Mouse (Mus musculus) MN1 (cell line): ENCODE data around the gene Dhcr24.

Source experiments
- DNase-seq: peaks from one replicate; pipeline ENCODE4 v3.0.0-alpha.2; 2016; ENCODE audit warnings: low spot score

Dhcr24 gene

DNA sequence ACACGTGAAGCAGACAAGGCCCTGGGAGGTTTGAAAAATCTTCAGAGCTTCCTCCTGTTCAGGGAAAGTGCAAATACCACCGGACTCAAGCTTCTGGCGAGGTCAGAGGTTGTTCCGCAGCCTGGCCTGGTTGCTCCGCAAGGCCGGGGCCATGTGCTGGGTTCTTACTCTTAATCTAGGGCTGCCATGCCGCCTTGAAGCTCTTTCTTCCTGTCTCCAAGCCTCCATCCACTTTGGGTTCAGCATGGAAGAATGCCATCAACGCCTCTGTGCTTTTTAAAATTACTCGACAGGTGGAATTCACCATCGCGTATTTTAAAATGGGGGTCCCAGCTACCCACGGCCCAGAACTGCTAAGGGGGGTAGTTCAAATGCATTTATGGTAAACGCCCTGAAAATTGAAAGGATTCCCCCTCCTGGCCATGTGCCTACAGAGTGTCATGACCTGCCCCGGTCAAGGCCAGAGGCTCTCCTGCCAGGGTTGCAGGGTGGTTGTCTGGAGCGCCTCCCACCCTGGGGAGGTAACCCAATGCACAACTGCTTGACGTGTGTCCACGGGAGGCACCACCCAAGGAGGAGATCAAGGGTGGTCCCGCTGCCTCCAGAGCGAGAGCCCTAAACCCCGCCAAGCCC lies 509 bp upstream of the Dhcr24 start:
- DNase-seq, result peak; percentile 20

DNA sequence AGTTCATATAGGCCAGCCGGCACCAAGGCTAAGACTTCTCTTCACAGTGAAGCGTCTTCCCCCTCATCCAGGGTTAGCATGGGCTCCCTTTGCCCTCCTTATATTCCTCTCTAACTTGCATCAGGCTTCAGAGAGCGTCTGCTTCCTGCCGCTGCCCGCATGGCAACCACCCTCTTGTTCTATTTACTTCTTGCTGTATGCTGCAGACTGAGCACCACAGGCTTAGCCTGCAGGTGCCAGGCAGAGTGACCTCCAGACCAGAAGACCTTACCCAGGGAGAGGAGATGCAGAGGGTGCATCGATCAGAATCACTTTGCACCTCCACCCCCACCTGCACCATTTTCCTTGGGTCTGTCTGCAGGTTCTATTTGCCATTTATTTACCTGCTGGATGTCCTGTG lies 1.2 kb downstream of the Dhcr24 start:
- DNase-seq, result no peak

DNA sequence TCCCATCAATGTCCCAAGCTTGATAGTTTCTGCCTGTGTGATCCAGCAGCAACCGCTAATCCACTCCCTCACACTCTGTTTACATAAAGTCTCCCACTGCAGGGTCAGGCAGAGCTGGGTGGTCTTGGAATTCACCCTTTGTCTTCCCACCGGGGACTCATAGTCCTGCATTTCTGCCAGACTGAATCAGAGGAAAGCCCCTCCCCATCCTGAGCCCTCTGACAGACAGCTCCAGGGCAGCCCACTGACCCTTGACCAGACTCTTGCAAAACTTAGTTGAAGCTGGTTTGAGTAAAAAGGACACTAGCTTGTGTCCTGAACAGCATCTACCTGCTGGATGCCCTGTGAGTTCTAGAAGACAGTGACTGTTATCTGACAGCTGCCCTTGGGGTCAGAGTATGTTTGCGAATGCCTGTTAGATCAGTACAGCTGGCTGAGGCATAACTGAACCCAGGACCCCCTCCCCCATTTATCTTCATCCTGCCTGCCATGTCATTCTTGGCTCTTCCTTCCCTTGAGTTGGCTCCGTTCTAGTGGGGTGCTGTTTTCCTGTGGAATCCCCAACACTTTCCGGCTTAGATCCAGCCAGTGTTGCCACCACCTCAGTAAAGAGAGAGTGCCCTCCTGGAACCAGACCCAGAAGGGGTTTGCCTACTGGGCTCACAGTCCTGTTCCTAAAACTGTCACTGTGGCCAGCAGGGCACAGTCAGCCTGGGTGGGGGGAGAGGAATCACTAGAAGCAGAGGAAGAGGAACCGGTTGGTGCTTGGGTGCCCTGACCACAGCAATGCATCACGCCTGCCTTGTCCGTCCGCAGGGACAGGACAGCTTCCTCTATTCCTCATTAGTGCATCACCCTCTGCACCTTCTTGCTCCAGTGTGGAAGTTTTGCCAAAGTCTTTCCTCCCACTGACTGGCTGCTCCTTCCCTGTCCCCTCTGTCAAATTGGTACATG lies 2.3 kb downstream of the Dhcr24 start:
- no peak for DNase-seq

DNA sequence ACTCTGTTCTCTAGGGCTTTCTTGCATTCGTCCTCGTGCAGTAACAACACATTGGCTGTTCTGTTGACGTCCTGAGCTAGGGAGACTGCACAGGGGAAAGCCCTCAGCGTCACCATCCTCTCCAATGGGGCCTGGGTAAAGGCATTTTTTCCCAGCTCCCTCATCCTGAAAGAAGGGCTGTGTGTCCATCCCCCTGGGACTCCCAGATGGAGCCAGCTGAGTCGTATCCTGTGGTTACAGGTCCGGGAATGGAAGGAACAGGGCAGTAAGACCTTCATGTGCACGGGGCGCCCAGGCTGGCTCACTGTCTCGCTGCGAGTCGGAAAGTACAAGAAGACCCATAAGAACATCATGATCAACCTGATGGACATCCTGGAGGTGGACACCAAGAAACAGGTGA lies 3.3 kb downstream of the Dhcr24 start:
- no peak for DNase-seq

DNA sequence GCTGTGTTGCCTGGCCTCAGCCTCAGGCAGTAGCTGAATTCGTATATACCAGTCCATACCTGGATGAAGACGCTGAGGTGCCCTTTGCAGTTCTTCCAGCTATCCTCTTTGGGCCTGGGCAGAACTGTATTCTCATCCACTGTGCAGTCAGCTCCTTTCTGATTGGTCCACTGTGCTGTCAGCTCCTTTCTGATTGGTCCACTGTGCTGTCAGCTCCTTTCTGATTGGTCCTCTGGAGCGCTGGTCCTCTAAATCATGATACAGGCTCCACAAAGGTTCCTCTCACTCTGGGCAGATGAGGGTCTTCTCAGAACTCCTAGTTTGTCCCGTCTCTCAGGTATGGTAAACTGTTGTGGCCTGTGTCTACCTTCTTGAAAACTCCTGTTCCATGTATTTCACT lies 8.8 kb downstream of the Dhcr24 start:
- no peak for DNase-seq

DNA sequence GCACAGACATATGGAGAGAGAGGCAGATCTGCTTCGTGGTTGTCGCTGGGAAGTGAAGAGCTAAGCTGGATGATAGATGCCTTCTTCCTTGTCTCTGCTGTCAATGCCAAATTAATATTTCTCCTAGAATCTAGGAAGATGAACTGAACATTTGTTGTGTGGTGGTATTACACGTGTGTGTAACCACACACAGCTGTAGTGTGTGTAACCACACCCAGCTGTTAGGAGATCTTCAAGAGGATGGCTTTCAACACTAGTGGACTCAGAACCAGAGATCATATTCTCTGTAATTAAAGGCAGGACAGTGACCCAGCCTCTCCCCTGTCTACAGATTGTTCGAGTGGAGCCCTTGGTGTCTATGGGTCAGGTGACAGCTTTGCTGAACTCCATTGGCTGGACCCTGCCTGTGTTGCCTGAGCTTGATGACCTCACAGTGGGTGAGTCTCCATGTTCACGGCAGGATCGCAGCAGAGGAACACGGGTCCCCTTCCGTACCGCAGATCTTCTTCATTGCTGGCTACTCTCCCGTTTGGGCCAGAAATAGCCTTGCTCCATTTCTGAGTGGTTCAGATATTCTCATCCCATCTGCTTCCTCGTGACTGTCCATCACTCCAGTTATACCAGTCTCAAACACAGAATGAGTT lies 10.4 kb downstream of the Dhcr24 start:
- DNase-seq, result no peak

DNA sequence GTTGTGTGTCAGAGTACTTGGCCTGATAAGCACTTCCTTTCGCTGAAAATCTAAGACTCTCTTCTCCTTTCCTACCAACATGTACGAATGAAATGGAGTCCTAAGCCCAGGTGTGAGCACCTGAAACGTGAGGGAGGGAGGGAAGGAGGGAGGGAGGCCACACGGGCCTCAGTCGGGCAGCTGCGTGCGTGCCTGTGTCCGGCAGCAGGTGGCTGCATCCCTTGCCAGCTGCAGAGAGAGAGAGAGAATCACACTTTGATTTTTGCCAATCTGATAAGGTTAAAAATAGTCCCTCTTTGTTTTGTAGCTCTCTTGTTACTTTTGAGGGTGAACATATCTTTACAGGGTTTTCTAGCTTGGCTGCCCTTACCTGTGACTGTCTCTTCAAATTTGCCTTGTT lies 14.2 kb downstream of the Dhcr24 start:
- no peak for DNase-seq

DNA sequence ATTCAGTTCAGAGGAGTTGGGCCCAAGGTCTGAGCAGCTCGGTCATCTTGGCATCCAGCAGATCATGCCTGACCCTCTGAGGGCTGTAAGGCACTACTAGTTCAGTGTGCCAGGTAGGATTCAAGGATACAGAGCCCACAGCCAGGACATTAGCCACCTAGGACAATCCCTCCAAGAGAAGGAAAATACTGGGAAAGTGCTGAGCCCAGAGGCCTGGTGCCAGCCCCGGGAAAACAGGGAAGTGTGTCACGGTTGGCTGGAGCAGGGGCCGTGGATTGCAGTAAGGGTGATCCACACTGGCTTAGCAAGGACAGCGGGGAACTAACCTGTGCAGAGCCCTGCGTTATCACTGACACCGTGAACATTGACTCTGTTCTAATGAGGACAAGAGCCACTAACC lies 16.7 kb downstream of the Dhcr24 start:
- no peak for DNase-seq

DNA sequence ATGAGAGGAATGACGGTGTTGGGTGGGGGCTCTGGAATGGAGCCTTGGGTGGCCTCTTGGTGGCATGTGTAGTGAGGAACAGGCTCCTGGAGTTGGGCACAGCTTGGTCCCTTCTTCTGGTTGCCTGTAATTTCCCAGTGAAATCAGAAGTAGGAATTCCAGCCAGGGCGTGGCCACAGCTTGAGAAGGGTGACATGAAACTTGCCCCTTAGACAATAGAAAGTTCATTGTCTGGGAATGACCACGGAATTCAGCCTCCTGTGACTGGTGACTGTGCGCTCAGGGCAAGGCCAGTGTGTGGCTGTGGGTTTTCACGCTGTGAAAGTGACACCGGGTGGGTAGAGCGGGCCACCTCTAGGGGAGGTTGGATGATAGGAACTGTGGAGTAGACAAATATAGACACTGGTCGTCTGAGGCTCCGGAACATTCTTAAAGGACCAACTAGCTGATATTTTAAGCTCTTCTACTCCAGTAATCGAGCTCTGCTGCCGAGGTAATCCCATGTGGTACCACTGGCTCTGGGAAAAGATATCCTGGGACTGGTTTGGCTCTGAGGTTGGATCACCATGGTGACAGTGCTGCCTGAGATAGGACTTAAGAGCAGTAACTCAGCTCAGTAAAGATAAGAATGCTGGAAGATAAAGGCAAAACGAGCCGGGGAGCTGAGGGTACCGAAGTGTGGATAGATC lies 20.5 kb downstream of the Dhcr24 start:
- DNase-seq, result no peak

DNA sequence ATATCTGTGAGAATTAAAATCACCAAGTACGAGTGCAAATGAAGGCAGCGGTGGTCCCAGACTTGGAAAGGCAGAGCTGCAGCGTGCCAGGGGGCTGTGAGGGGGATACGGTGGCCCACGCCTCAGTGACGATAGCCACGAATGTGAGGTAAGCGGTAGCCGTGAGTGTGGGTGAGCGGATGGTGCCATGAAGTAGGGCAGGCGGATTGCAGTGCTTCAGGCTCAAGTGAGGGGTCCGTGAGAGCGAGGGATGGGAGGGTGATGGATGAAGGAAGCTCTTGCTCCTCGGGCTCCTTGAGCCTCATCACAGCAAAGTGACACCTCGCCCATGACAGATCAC lies 21.0 kb downstream of the Dhcr24 start:
- no peak for DNase-seq

DNA sequence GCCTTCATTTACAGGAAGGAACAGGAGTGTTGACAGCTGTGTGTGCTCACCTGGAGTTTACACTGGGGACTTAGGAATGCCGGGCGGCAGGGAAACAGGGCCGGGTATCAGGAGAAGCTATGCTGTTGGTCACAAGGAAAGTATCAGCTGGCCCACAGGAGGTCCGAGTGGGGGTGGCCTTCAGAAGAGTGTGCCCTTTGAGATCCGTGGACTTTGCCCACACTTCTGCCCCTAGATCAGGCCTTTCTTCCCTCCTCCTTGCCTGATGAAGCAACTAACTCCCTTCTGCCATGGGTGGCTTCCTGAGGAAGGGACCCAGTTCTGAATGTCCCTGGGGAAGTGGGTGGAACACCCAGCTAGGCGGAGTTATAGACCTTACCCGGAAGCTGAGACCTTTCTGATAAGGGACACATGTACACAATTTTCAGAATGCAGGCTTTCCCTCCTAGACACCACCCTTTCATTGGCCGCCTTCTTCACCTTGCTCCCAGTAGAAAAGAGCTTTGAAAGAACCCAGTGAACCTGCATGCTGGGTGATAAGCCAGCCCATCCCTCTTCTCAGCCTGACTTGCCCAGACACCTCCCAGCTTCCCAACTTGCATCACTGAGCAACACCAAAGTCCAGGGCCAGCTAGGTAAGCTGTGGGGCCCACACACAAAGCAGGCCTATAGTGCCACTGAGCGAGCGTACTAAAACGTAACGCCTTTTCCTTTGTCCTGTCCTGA lies 21.8 kb downstream of the Dhcr24 start:
- DNase-seq, result no peak

DNA sequence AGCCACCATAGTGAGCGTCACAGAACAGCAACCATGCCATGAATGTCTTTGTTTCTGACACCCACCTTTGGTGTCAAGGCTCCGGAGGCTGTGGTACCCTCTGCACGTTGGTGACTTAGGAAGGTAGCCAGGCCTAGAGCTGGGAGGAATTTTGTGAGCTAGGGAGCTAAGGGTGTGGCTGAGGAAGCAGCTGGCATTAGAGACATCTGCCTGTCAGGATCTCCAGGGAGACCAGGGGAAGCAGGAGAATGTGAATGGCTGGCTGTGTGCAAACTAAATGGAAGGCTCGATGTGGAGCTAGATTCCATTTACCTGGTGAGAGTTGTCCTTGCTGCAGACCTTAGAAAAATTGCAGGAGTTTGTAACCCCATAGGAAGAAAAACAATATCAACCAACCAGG lies 23.8 kb downstream of the Dhcr24 start:
- no peak for DNase-seq

DNA sequence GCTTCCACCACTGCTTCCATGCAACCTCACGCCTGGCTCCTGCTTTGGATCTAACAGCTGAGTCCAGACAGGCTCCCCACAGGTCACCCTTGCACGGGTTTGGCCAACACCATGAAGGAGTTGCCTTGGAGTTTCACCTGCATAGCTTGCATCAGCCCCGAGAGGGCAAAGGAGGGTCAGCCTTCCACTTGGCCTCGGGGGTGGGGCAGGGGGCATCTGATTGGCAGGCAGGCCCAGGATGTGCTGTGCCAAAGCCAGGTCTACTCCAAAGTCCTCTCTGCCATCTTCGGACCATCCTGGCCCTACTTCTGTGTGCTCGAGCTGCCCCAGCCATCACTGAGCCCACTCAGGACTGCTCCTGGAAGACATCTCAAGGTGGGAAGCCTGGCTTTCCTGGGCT lies 26.2 kb downstream of the Dhcr24 start:
- DNase-seq, result no peak

DNA sequence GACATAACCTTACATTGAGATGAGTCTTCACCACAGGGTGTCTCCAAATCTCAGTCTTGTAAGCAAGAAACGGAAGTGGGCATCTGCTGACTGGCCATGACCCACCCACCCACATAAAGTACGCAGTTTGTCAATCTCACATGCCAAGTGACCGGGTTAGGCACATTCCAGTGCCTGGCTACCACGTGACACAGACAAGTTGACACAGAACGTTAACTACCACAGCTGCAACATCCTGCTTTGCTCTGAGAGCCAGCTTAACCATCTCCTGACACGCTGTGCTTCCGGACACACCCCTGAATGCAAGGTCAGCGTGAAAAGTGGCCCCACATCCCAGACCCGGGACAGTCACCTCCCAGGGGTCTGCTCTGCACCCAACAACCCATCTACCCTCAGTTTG lies 29.3 kb downstream of the Dhcr24 start:
- no peak for DNase-seq

DNA sequence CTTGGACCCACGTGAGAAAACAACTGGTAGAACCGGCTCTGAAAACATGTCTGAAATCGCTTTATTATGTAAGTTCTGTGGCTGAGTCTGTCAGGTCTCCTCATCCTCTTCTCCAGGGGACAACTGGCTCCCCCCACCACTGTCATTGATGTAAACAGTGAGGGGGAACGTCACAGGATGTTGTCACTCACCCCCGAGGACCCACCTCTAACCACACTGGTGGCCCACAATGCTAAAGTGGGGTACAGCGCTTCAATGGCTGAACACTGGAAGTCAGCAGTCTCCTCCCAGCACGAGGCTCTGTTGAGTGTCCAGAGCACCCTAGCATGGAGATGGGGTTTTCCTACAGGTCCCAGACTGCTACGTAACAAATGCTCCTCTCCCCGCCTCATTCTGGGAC lies 30.0 kb downstream of the Dhcr24 start:
- DNase-seq, result no peak

DNA sequence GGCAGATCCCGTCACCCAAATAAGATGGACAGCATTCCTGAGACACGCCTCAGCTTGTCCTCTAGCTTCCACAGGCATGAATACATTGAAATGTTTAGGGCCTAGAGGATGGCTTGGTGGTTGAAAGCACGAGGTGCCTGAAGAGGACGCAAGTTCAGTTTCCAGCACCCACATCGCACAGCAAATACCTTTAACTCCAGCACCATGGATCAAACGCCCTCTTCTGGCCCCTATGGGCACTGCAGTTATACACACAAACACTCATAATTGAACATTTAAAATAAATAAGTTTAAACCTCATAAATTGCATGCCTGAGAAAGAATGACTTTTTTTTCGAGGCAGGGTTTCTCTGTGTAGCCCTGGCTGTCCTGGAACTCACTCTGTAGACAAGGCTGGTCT lies 32.8 kb downstream of the Dhcr24 start:
- DNase-seq, result no peak

DNA sequence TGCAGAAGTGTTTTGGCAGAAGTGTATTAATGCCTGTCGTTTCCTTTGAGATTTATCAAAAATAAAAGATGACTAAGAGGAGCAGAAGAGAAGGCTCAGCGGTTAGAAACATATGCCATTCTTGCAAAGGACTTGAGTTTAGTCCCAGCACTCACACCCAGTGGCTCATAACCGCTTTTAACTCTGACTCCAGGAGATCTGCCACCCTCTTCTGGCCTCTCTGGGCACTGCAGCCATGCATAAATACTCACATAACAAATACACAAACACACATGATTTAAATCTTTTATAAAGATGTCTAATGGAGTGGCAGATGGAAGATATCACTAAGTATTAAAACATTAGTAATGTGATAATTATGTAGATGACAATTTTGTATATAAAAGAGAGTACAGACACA lies 35.4 kb downstream of the Dhcr24 start:
- DNase-seq, result no peak

DNA sequence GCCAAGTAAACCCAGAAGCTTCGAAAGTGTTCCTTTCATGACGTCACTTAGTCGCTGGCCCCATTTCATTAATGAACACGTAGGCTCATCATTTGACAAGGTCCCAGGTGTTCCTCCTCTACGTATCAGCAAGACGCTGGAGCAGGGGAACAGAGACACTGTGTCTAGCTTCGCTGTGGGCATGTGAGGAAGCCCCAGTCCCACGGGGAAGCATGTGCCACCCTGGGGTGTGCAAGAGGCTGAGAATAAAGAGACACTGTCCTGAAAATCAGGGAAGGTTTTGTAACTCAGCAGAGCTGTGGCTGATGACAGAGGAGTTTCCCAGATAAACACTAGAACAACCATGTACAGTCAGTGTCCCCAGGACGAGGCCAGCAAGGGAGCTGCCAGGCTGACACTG lies 36.2 kb downstream of the Dhcr24 start:
- no peak for DNase-seq

DNA sequence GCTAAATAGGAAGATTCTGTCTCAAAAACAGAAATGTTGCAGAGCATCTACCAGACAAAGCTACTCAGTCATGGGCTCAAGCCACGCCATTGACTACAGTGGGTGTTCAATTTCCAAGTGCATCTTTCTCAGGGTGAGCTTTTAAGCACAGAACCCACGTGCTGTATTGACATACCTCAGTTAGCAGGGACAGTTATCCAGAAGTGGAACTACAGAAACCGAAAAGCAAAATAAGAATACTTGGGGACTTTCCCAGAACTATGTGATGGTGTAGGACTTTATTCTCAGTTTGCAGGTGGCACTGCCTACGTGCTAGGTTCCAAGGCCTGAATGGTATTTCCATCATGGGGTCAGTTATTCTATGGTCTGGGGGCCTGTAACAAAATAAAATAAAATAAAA lies 36.9 kb downstream of the Dhcr24 start:
- no peak for DNase-seq

DNA sequence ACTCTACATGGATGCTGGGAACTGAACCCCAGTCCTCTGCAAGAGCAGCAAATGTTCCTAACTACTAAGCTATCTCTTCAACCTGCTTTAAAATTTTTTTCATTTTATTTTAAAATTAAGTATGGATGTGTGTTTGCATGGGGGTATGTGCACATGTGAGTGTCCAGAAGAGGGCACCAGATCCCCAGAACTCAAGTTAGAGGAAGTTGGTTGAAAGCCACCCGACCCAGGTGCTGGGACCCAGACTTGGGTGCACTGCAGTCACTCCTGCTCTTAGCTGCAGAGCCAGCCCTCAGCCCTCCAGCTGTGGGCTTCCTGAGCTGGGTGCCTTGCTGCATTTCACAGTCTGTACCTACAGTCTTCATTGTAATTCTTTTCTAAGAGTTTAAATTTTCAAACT lies 38.6 kb downstream of the Dhcr24 start:
- DNase-seq, result no peak

DNA sequence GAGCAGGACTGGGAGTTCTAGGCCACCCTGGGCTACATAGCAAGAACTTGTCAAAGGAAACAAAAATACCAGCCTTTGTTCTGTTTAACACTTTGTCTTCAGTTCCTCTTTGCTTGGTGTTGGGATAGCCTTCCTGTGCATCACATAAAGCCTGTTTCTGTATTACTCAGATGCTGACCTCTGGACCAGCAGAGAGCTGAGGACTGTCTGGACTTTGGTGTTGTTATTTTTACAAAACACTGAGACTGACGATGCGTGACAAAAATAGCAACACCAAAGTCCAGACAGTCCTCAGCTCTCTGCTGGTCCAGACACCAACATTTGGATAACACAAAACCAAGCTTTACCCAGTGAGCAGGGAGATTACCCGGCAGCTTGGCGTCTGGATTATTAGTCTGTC lies 39.9 kb downstream of the Dhcr24 start:
- no peak for DNase-seq
